Mouse (Mus musculus) lung, adult 2 months (tissue): ENCODE data around the gene Sbno1.

Experiments
- CTCF ChIP-seq: fragments of 200-500 bp; IDR thresholded peaks from 2 replicates; pipeline ENCODE4 v1.5.1; 2011; ENCODE audit warnings: mild to moderate bottlenecking, low read length, control low read depth; ENCODE audit not compliant: insufficient read depth
- POLR2A ChIP-seq: fragments of 200-500 bp; IDR thresholded peaks from 2 replicates; pipeline ENCODE4 v1.6.1; 2011; ENCODE audit warnings: low read depth, mild to moderate bottlenecking, control low read depth, low read length, borderline replicate concordance; ENCODE audit errors: extremely low read depth

GRCm38 (mm10) chr5:124467766-124468165, 42.0 kb upstream of the Sbno1 start:
- TF ChIP-seq POLR2A: no peak
- TF ChIP-seq CTCF: no peak
